Mouse (Mus musculus) heart, postnatal 14 days (tissue): Measurements from ENCODE around the gene Lrrk1. TPM values are rescaled to one million over a fixed set of nuclear protein-coding genes. Genes with fewer than 3 reads are reported as not detected.
A peak's percentile ranks its signal among the peaks of the same experiment; 100 is the strongest.

Experiments
- DNase-seq, 2 experiments: peaks; one replicate each; pipeline ENCODE4 v3.0.0; 2021 to 2022
- intact Hi-C: fragments of 180-260 bp; cut with DNase I; formaldehyde crosslinking; loops from one replicate; pipeline ENCODE4 v1.15.1; 2025
- total RNA-seq, 2 experiments: library from RNA; stranded (reverse); gene quantifications; 2 replicates each; pipeline ENCODE4 v1.2.3; 2021

The Lrrk1 gene
- total RNA-seq, 2 experiments from 2014 or later: 9.1 to 10.5 TPM

GRCm38 (mm10) chr7:66386411-66386810 lies 1.7 kb downstream of the Lrrk1 start:
- intact Hi-C loops: no loop called here
- no peak for DNase-seq

GRCm38 (mm10) chr7:66385826-66386225 lies 2.3 kb downstream of the Lrrk1 start:
- no peak for DNase-seq
- intact Hi-C loops: no loop called here

GRCm38 (mm10) chr7:66384891-66385290 lies 3.3 kb downstream of the Lrrk1 start:
- no peak for DNase-seq
- intact Hi-C loops: no loop called here

GRCm38 (mm10) chr7:66384213-66384612 lies 3.9 kb downstream of the Lrrk1 start:
- peak in 1 of 2 experiments; percentile 11 for DNase-seq
- intact Hi-C loops: no loop called here

- intact Hi-C loops: no loop called here
Observed at GRCm38 (mm10) chr7:66376560-66376959, 11.6 kb downstream of the Lrrk1 start.

GRCm38 (mm10) chr7:66375736-66376135 lies 12.4 kb downstream of the Lrrk1 start:
- intact Hi-C loops: no loop called here
- no peak for DNase-seq

More at GRCm38 (mm10) chr7:66376560-66376959, 11.6 kb downstream of the Lrrk1 start:
- DNase-seq: no peak

- no peak for DNase-seq
- intact Hi-C loops: no loop called here
Observed at GRCm38 (mm10) chr7:66373391-66373790, 14.8 kb downstream of the Lrrk1 start.

- DNase-seq: no peak
- intact Hi-C loops: no loop called here
Observed at GRCm38 (mm10) chr7:66370970-66371369, 17.2 kb downstream of the Lrrk1 start.

- intact Hi-C loops: no loop called here
- DNase-seq: no peak
Observed at GRCm38 (mm10) chr7:66369934-66370445, 18.2 kb downstream of the Lrrk1 start.

GRCm38 (mm10) chr7:66369071-66369933 lies 18.8 kb downstream of the Lrrk1 start:
- no peak for DNase-seq
- intact Hi-C loops: no loop called here

- intact Hi-C loops: no loop called here
- DNase-seq: no peak
Observed at GRCm38 (mm10) chr7:66365904-66366303, 22.2 kb downstream of the Lrrk1 start, which contains the start of gene Gm10974. Gene Gm10974, plus strand, starts transcription at chr7:66365905.

- intact Hi-C loops: no loop called here
- DNase-seq: no peak
Observed at GRCm38 (mm10) chr7:66365411-66365810, 22.7 kb downstream of the Lrrk1 start.

GRCm38 (mm10) chr7:66364491-66364890 lies 23.7 kb downstream of the Lrrk1 start:
- no peak for DNase-seq
- intact Hi-C loops: no loop called here

- intact Hi-C loops: no loop called here
- no peak for DNase-seq
Observed at GRCm38 (mm10) chr7:66359044-66359443, 29.1 kb downstream of the Lrrk1 start.

- no peak for DNase-seq
- intact Hi-C loops: no loop called here
Observed at GRCm38 (mm10) chr7:66358461-66358860, 29.7 kb downstream of the Lrrk1 start.

- no peak for DNase-seq
- intact Hi-C loops: no loop called here
Observed at GRCm38 (mm10) chr7:66355791-66356522, 32.2 kb downstream of the Lrrk1 start.

- intact Hi-C loops: no loop called here
- no peak for DNase-seq
Observed at GRCm38 (mm10) chr7:66354911-66355310, 33.2 kb downstream of the Lrrk1 start.

- no peak for DNase-seq
- intact Hi-C loops: no loop called here
Observed at GRCm38 (mm10) chr7:66351074-66351473, 37.1 kb downstream of the Lrrk1 start.

GRCm38 (mm10) chr7:66349670-66350069 lies 38.5 kb downstream of the Lrrk1 start:
- DNase-seq: no peak
- intact Hi-C loops: no loop called here

GRCm38 (mm10) chr7:66348588-66348987 lies 39.6 kb downstream of the Lrrk1 start:
- intact Hi-C loops: no loop called here
- no peak for DNase-seq

- DNase-seq: no peak
- intact Hi-C loops: no loop called here
Observed at GRCm38 (mm10) chr7:66346959-66347663, 41.0 kb downstream of the Lrrk1 start.
